Mouse (Mus musculus): Measurements from ENCODE around the gene Col15a1. TPM values are rescaled to one million over a fixed set of nuclear protein-coding genes. Genes with fewer than 3 reads are reported as not detected.

The Col15a1 gene
- polyA plus RNA-seq, 1 experiment from 2014 or later = 4.9 TPM

- Histone ChIP-seq H3K27ac (ENCODE audit: low read length) (no peak overlapping the region), H3K9me3 (ENCODE audit: low read length) (no peaks in the 10 kb centered on the region), H3K4me1 (ENCODE audit: insufficient read depth, low read depth, low read length) (no peaks in the 10 kb centered on the region), H3K4me3 (ENCODE audit: low read depth, low read length) (no peak overlapping the region), H3K36me3 (ENCODE audit: insufficient read depth, low read length) (no peaks in the 10 kb centered on the region), H3K27me3 (replicated peaks; ENCODE audit: insufficient read depth, low read length) (no peaks in the 10 kb centered on the region), H3K9ac (replicated peaks; ENCODE audit: low read depth) (no peak overlapping the region), H3K4me2 (replicated peaks; ENCODE audit: low read depth, low read length) (no peak overlapping the region)
- DNase-seq (ENCODE audit: low spot score) (no peak), ATAC-seq (no peak)
- 74% methylated on average over 4 of the region's 4 CpGs for WGBS
- TF ChIP-seq CTCF (IDR thresholded peaks at IDR 0.05) = no peak
- no peak for TF ChIP-seq EP300 (IDR thresholded peaks at IDR 0.05)
Measured at GRCm38 (mm10) chr4:47347022-47347421, 139.1 kb downstream of the Col15a1 start.

DNA sequence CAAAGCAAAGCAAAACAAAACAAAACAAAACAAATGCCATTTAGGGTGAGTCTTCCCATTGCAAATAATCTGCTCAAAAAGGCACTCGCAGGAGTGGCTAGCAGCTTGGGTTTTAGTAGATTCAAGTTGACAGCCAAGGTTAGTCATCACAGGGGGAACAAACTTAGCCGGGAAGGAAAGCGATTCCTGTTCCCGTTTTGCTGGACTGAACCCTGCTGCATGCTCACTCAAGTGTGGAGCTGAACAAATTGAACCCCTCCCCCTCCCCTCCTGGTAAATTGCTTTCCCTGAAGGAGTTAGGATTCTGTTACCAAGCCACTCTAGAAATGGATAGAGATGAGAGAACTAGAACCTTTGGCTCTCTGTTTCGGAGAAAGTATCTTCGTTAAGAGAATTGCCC, 141.8 kb downstream of the Col15a1 start:
- no peak overlapping the region for H3K4me2 ChIP-seq (replicated peaks; ENCODE audit: low read depth, low read length)
- DNase-seq (ENCODE audit: low spot score) (peak; percentile 15), ATAC-seq (no peak)
- H3K36me3 ChIP-seq (ENCODE audit: insufficient read depth, low read length) = no peaks in the 10 kb centered on the region
- no peak overlapping the region for H3K9ac ChIP-seq (replicated peaks; ENCODE audit: low read depth)
- TF ChIP-seq EP300 (IDR thresholded peaks at IDR 0.05) = no peak
- no peak for TF ChIP-seq CTCF (IDR thresholded peaks at IDR 0.05)
- H3K4me1 ChIP-seq (ENCODE audit: insufficient read depth, low read depth, low read length) = peaks cover 3% of the 10 kb centered on the region; the same call in 1 of the 2 replicates
- no peak overlapping the region for H3K4me3 ChIP-seq (ENCODE audit: low read depth, low read length)
- H3K9me3 ChIP-seq (ENCODE audit: low read length) = no peaks in the 10 kb centered on the region
- no peak overlapping the region for H3K27ac ChIP-seq (ENCODE audit: low read length)
- WGBS = 38% methylated on average over 6 of the region's 6 CpGs
- H3K27me3 ChIP-seq (replicated peaks; ENCODE audit: insufficient read depth, low read length) = no peaks in the 10 kb centered on the region

DNA sequence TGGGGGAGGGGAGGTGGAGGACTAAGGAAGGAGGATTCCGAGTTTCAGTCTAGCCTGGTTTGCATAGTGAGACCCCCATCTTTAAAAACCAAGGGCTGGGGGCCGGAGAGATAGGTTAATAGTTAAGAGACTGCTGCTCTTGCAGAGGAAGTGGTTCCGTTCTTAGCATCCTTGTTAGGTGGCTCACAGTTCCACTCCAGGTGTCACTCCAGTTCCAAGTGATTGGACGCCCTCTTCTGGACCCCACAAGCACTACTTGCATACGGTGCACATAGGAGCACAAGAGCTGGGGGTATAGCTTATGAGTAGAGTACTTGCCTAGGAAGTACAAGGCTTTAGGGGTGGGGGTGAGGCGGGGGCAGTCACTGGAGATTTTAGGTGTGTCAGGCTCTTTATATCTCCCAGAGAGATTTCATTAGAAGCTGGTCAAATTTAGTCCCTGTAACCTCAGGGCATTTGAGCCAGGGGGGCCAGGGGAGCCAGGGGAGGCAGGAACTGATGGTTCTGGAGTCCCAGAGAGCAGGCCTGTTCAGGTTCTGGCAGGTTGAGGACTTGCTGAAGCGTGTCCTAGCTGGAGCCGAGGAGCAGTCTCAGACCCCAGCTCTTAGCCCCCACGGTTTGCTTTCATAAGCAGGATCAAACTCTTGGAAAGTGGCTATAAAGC, 143.6 kb downstream of the Col15a1 start:
- peak; percentile 93 for DNase-seq (ENCODE audit: low spot score)
- no peak overlapping the region for H3K9ac ChIP-seq (replicated peaks; ENCODE audit: low read depth)
- 21% methylated on average over 9 of the region's 9 CpGs for WGBS
- peak overlapping the region; percentile 96 for H3K4me2 ChIP-seq (replicated peaks; ENCODE audit: low read depth, low read length)
- peaks cover 3% of the 10 kb centered on the region; the same call in 1 of the 2 replicates for H3K4me1 ChIP-seq (ENCODE audit: insufficient read depth, low read depth, low read length)
- TF ChIP-seq EP300 (IDR thresholded peaks at IDR 0.05) = no peak
- TF ChIP-seq CTCF (IDR thresholded peaks at IDR 0.05) = peak; percentile 75
- H3K4me3 ChIP-seq (ENCODE audit: low read depth, low read length) = peak overlapping the region; percentile 83
- ATAC-seq = no peak
- no peaks in the 10 kb centered on the region for H3K9me3 ChIP-seq (ENCODE audit: low read length)
- no peaks in the 10 kb centered on the region for H3K36me3 ChIP-seq (ENCODE audit: insufficient read depth, low read length)
- H3K27ac ChIP-seq (ENCODE audit: low read length) = no peak overlapping the region
- H3K27me3 ChIP-seq (replicated peaks; ENCODE audit: insufficient read depth, low read length) = no peaks in the 10 kb centered on the region

GRCm38 (mm10) chr4:47352061-47352661, 144.2 kb downstream of the Col15a1 start:
- DNase-seq (ENCODE audit: low spot score) = peak; percentile 66

DNA sequence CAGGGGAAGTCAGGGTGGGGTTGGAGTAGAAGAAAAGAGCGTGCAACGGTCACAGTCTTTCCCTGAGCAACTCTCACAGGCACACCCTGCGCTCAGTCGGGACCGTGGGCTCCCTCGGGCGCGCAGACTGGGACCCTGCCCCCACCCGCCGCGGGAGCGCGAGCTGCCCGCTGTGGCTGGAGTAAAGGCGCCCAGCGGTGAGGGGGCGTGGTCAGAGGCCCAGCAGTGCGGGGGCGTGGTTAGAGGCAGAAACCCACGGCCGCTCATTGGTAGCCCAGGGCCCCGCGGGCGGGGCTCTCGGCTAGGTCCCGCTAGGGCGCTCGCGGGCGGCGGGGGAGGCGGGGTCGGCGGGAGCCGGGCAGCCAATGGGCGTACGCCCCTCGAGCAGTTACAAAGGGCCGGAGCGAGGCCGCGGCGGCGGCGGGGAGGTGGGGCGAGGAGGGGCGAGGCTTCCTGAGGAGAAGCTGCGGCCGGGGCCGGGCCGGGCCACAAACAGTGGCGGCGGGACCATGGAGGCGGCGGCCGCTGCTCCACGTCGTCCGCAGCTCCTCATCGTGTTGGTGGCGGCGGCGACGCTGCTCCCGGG, 144.9 kb downstream of the Col15a1 start, which contains the start of gene Tgfbr1:
TSS of gene Tgfbr1 (plus strand) at position 420 of the 586 bp plus-strand sequence.
- H3K4me1 ChIP-seq (ENCODE audit: insufficient read depth, low read depth, low read length) = peaks cover 3% of the 10 kb centered on the region; the same call in 1 of the 2 replicates
- H3K9ac ChIP-seq (replicated peaks; ENCODE audit: low read depth) = peak within 1 kb of the TSS; percentile 77
- no peak for TF ChIP-seq CTCF (IDR thresholded peaks at IDR 0.05)
- no peak for TF ChIP-seq EP300 (IDR thresholded peaks at IDR 0.05)

More at GRCm38 (mm10) chr4:47352061-47352661, 144.2 kb downstream of the Col15a1 start:
- Histone ChIP-seq H3K4me2 (replicated peaks; ENCODE audit: low read depth, low read length) (peak overlapping the region; percentile 96), H3K4me1 (ENCODE audit: insufficient read depth, low read depth, low read length) (peaks cover 3% of the 10 kb centered on the region; the same call in 1 of the 2 replicates), H3K27ac (ENCODE audit: low read length) (peak overlapping the region; percentile 43), H3K4me3 (ENCODE audit: low read depth, low read length) (peak overlapping the region; percentile 83), H3K27me3 (replicated peaks; ENCODE audit: insufficient read depth, low read length) (no peaks in the 10 kb centered on the region), H3K36me3 (ENCODE audit: insufficient read depth, low read length) (no peaks in the 10 kb centered on the region), H3K9ac (replicated peaks; ENCODE audit: low read depth) (peak overlapping the region; percentile 45), H3K9me3 (ENCODE audit: low read length) (no peaks in the 10 kb centered on the region)
- no peak for TF ChIP-seq EP300 (IDR thresholded peaks at IDR 0.05)
- TF ChIP-seq CTCF (IDR thresholded peaks at IDR 0.05) = no peak
- no peak for ATAC-seq
- 1% methylated on average over 32 of the region's 32 CpGs for WGBS

GRCm38 (mm10) chr4:47353416-47354111, 145.6 kb downstream of the Col15a1 start:
- TF ChIP-seq EP300 (IDR thresholded peaks at IDR 0.05) (no peak), CTCF (IDR thresholded peaks at IDR 0.05) (no peak)

More for the DNA sequence above, 144.9 kb downstream of the Col15a1 start, which contains the start of gene Tgfbr1:
- H3K27me3 ChIP-seq (replicated peaks; ENCODE audit: insufficient read depth, low read length) = no peaks in the 10 kb centered on the region
- H3K9me3 ChIP-seq (ENCODE audit: low read length) = no peaks in the 10 kb centered on the region
- peak within 1 kb of the TSS; percentile 96 for H3K4me2 ChIP-seq (replicated peaks; ENCODE audit: low read depth, low read length)
- H3K36me3 ChIP-seq (ENCODE audit: insufficient read depth, low read length) = no peaks in the 10 kb centered on the region
- peak within 1 kb of the TSS; percentile 83 for H3K4me3 ChIP-seq (ENCODE audit: low read depth, low read length)
- peak within 1 kb of the TSS; percentile 97 for H3K27ac ChIP-seq (ENCODE audit: low read length)
- ATAC-seq (peak; percentile 99), DNase-seq (ENCODE audit: low spot score) (peak; percentile 99)
- WGBS = under 1% methylated on average over 42 of the region's 65 CpGs

More at GRCm38 (mm10) chr4:47353416-47354111, 145.6 kb downstream of the Col15a1 start:
- peak; percentile 77 for ATAC-seq
- H3K9me3 ChIP-seq (ENCODE audit: low read length) = no peaks in the 10 kb centered on the region
- H3K27me3 ChIP-seq (replicated peaks; ENCODE audit: insufficient read depth, low read length) = no peaks in the 10 kb centered on the region
- H3K4me2 ChIP-seq (replicated peaks; ENCODE audit: low read depth, low read length) = peak overlapping the region; percentile 96
- WGBS = under 1% methylated on average over 34 of the region's 73 CpGs
- H3K4me1 ChIP-seq (ENCODE audit: insufficient read depth, low read depth, low read length) = peaks cover 3% of the 10 kb centered on the region; the same call in 1 of the 2 replicates
- H3K4me3 ChIP-seq (ENCODE audit: low read depth, low read length) = peak overlapping the region; percentile 83
- peak overlapping the region; percentile 97 for H3K27ac ChIP-seq (ENCODE audit: low read length)
- peak overlapping the region; percentile 77 for H3K9ac ChIP-seq (replicated peaks; ENCODE audit: low read depth)
- H3K36me3 ChIP-seq (ENCODE audit: insufficient read depth, low read length) = no peaks in the 10 kb centered on the region
- DNase-seq (ENCODE audit: low spot score) = peak; percentile 37
